Mouse (Mus musculus) T-cell, adult 2 months (primary cell): ENCODE results near the gene Sbk2.

Source experiments
- DNase-seq: peaks from one replicate; pipeline ENCODE4 v3.0.0; 2022; ENCODE audit warnings: low spot score

Gene Sbk2

GRCm38 (mm10) chr7:4921824-4922482 is 42.3 kb downstream of the Sbk2 start, which contains the start of gene Nat14:
TSS of gene Nat14 (plus strand) at chr7:4922028.
- DNase-seq: no peak

GRCm38 (mm10) chr7:4920976-4921823 is 43.0 kb downstream of the Sbk2 start:
- DNase-seq: no peak

- no peak for DNase-seq
These were observed 43.7 kb downstream of the Sbk2 start for GRCm38 (mm10) chr7:4920496-4920895.

- DNase-seq: no peak
These were observed 44.2 kb downstream of the Sbk2 start for GRCm38 (mm10) chr7:4919971-4920370.

- no peak for DNase-seq
These were observed 45.1 kb downstream of the Sbk2 start for GRCm38 (mm10) chr7:4919096-4919495.

GRCm38 (mm10) chr7:4918681-4919080 is 45.5 kb downstream of the Sbk2 start:
- no peak for DNase-seq

- no peak for DNase-seq
These were observed 46.7 kb downstream of the Sbk2 start for GRCm38 (mm10) chr7:4917494-4917893.

- DNase-seq: no peak
These were observed 48.4 kb downstream of the Sbk2 start for GRCm38 (mm10) chr7:4915669-4916416.

GRCm38 (mm10) chr7:4915007-4915665 is 49.1 kb downstream of the Sbk2 start, which contains the start of gene Zfp628:
TSS of gene Zfp628 (plus strand) at chr7:4915217.
- peak; percentile 87 for DNase-seq

- DNase-seq: no peak
These were observed 52.0 kb downstream of the Sbk2 start for GRCm38 (mm10) chr7:4912248-4912647.

- peak; percentile 31 for DNase-seq
These were observed 52.6 kb downstream of the Sbk2 start for GRCm38 (mm10) chr7:4911561-4911960.

GRCm38 (mm10) chr7:4906466-4906950 is 57.7 kb downstream of the Sbk2 start, which contains the start of gene Gm36210:
TSS of gene Gm36210 (minus strand) at chr7:4906516.
- DNase-seq: no peak

GRCm38 (mm10) chr7:4902404-4902803 is 61.8 kb downstream of the Sbk2 start:
- no peak for DNase-seq

- peak; percentile 59 for DNase-seq
These were observed 63.0 kb downstream of the Sbk2 start for GRCm38 (mm10) chr7:4901171-4901570.

GRCm38 (mm10) chr7:4900523-4900851 is 63.7 kb downstream of the Sbk2 start:
- DNase-seq: no peak

- no peak for DNase-seq
These were observed 64.3 kb downstream of the Sbk2 start for GRCm38 (mm10) chr7:4899649-4900522.

- no peak for DNase-seq
These were observed 65.2 kb downstream of the Sbk2 start for GRCm38 (mm10) chr7:4898851-4899648.

- DNase-seq: no peak
These were observed 69.0 kb downstream of the Sbk2 start for GRCm38 (mm10) chr7:4895186-4895585.
